Mouse (Mus musculus): Measurements from ENCODE around the gene Hnf4a.

DNA sequence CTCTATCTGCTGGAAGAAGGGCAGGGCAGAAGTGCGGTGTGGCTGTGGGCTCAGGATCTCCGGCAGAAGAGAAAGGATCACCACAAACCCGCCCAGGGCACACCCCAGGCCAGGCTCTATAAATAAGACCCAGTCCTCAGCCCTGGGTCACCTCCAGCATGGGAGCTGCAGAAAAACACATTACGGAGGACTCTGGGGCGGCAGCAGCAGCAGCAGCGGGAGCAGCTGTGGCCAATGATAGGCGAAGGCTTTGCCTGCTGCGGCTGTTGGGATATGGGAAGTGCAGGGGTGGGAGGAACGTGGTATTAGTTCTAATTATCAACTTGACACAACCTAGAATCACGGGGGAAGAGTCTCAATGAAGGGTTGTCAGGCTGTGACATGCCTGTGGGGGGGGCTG lies 47.2 kb upstream of the Hnf4a start:
- TF ChIP-seq CTCF (conservative IDR thresholded peaks at IDR 0.05; ENCODE audit: low read length) = no peak
- no peak for TF ChIP-seq POU5F1 (IDR thresholded peaks at IDR 0.05; ENCODE audit: borderline replicate concordance, low read length)
